Mouse (Mus musculus): Measurements from ENCODE around the gene Tex30.
A peak's percentile ranks its signal among the peaks of the same experiment; 100 is the strongest.
"Not testable (repeated sequence)": the region's sequence is repeated elsewhere in the genome, so short reads cannot be mapped to it uniquely, and the experiment has no call there.

Gene Tex30

GRCm38 (mm10) chr1:44102259-44102717, at the start of gene Tex30:
Gene Tex30 (minus strand): TSS chr1:44102441.
- peak; percentile 98 for DNase-seq (ENCODE audit: low read depth, low spot score)

GRCm38 (mm10) chr1:44148706-44149105, 46.5 kb upstream of the Tex30 start:
- DNase-seq (ENCODE audit: low read depth, low spot score): peak; percentile 19

- peak; percentile 96 for DNase-seq (ENCODE audit: low read depth, low spot score)
Measured at GRCm38 (mm10) chr1:44147563-44148381, 45.5 kb upstream of the Tex30 start, which contains the start of gene Ercc5. Gene Ercc5 (plus strand): TSS chr1:44147744.

GRCm38 (mm10) chr1:44142747-44143146, 40.5 kb upstream of the Tex30 start:
- no peak for DNase-seq (ENCODE audit: low read depth, low spot score)

GRCm38 (mm10) chr1:44140232-44140631, 38.0 kb upstream of the Tex30 start:
- no peak for DNase-seq (ENCODE audit: low read depth, low spot score)

GRCm38 (mm10) chr1:44129929-44130581, 27.8 kb upstream of the Tex30 start:
- no peak for DNase-seq (ENCODE audit: low read depth, low spot score)

GRCm38 (mm10) chr1:44125590-44125989, 23.3 kb upstream of the Tex30 start:
- DNase-seq (ENCODE audit: low read depth, low spot score): no peak

GRCm38 (mm10) chr1:44122256-44122655, 20.0 kb upstream of the Tex30 start:
- DNase-seq (ENCODE audit: low read depth, low spot score): no peak

GRCm38 (mm10) chr1:44120074-44120406, 17.8 kb upstream of the Tex30 start:
- no peak for DNase-seq (ENCODE audit: low read depth, low spot score)

- DNase-seq (ENCODE audit: low read depth, low spot score): peak; percentile 86
Measured at GRCm38 (mm10) chr1:44119201-44120073, 17.2 kb upstream of the Tex30 start.

- DNase-seq (ENCODE audit: low read depth, low spot score): peak; percentile 97
Measured at GRCm38 (mm10) chr1:44118239-44119054, 16.2 kb upstream of the Tex30 start, which contains the start of the genes Kdelc1 and Bivm. Gene Kdelc1 (minus strand): TSS chr1:44118808. Gene Bivm (plus strand): TSS chr1:44118957.

GRCm38 (mm10) chr1:44117571-44117970, 15.3 kb upstream of the Tex30 start:
- no peak for DNase-seq (ENCODE audit: low read depth, low spot score)

- DNase-seq (ENCODE audit: low read depth, low spot score): peak; percentile 8
Measured at GRCm38 (mm10) chr1:44102939-44103338, 698 bp upstream of the Tex30 start.

GRCm38 (mm10) chr1:44101448-44102225, 604 bp downstream of the Tex30 start:
- DNase-seq (ENCODE audit: low read depth, low spot score): peak; percentile 54

GRCm38 (mm10) chr1:44064625-44065024, 37.6 kb downstream of the Tex30 start:
- DNase-seq (ENCODE audit: low read depth, low spot score): peak; percentile 69

- no peak for DNase-seq (ENCODE audit: low read depth, low spot score)
Measured at GRCm38 (mm10) chr1:44063439-44063838, 38.8 kb downstream of the Tex30 start.

- no peak for DNase-seq (ENCODE audit: low read depth, low spot score)
Measured at GRCm38 (mm10) chr1:44061836-44062235, 40.4 kb downstream of the Tex30 start, which contains the start of gene Gm8251. Gene Gm8251 (minus strand): TSS chr1:44061936.

GRCm38 (mm10) chr1:44057805-44058204, 44.4 kb downstream of the Tex30 start:
- DNase-seq (ENCODE audit: low read depth, low spot score): no peak

GRCm38 (mm10) chr1:44046556-44046955, 55.7 kb downstream of the Tex30 start:
- DNase-seq (ENCODE audit: low read depth, low spot score): no peak

- not testable (repeated sequence) for DNase-seq (ENCODE audit: low read depth, low spot score)
Measured at GRCm38 (mm10) chr1:44045689-44046088, 56.6 kb downstream of the Tex30 start.

Data from ZHBTc4 (cell line).